ENCODE assay signal across 27 mouse cellular contexts in the genomic region with DNA sequence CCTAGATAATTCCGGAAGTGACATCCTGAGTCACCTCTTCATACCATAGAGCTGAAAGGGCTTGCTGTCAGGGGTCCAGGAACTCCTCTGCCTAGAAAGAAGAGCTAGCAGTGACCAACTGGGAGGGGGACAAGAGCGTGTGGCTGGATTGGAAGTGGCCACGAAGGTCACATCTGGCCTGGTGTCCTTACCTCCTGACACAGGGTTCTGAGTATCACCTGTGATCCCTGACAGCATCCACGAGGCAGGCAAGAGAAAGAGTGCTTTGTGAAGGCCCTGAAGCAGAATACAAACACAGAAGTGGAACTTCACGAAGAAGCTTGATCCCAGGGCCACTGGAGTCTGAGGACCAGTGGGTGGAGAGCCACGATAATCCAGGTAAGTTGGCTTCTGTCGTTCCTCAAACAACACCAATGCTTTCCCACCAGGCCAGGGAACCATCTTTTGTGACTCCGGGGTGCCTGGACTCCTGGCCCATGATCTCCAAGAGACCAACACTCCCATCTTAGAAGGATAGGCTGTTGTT. TPM values are rescaled to one million over a fixed set of nuclear protein-coding genes. Genes with fewer than 3 reads are reported as not detected.
DNase-seq lines count a peak whose midpoint lies in the region; ATAC-seq and TF ChIP-seq lines count a peak whose summit lies in the region.
"Not testable (repeated sequence)": the region's sequence is repeated elsewhere in the genome, so short reads cannot be mapped to it uniquely, and the experiment has no call there.
"Had no signal": no experiment of that assay in that cellular context is flagged by ENCODE, and none has a peak within 500 bp of the region (broad histone marks: within the 10 kb centered on the region; RNA-seq: fewer than 3 reads in every experiment).

A gene (plus strand): TSS at position 51 of the 526 bp plus-strand sequence.

- H3K4me1 ChIP-seq in G1E (ENCODE audit: insufficient read depth, low read depth, low read length); embryonic facial prominence, embryonic 10.5 days; kidney, adult 2 months (ENCODE audit: control insufficient read depth, insufficient read depth, low read length): not testable (repeated sequence)

- TF ChIP-seq POLR2A in kidney, adult 2 months (IDR thresholded peaks at IDR 0.05; ENCODE audit: low read depth, low read length), result not testable (repeated sequence)

- H3K9me3 ChIP-seq in G1E (replicated peaks); embryonic facial prominence, embryonic 10.5 days: not testable (repeated sequence)

- not testable (repeated sequence) for TF ChIP-seq CTCF in G1E (IDR thresholded peaks at IDR 0.05; ENCODE audit: low read depth, low read length); kidney, adult 2 months (conservative IDR thresholded peaks at IDR 0.05; ENCODE audit: insufficient read depth, insufficient read length, low read depth, low read length)

- not testable (repeated sequence) for H3K4me3 ChIP-seq in G1E (ENCODE audit: low read depth, low read length); embryonic facial prominence, embryonic 10.5 days; kidney, adult 2 months (ENCODE audit: insufficient read depth, low read depth, low read length)

- H3K27ac ChIP-seq in embryonic facial prominence, embryonic 10.5 days (replicated peaks); kidney, adult 2 months (ENCODE audit: insufficient read depth, low read depth, low read length): not testable (repeated sequence)

- not testable (repeated sequence) for H3K36me3 ChIP-seq in G1E (replicated peaks); embryonic facial prominence, embryonic 10.5 days (replicated peaks); kidney, adult 2 months (ENCODE audit: control insufficient read depth, insufficient read depth, low read length)

- ATAC-seq in G1E (ENCODE audit: extremely low read depth, insufficient number of reproducible peaks, low FRiP score, poor library complexity, severe bottlenecking), result not testable (repeated sequence)

- WGBS in embryonic facial prominence, embryonic 10.5 days, result 83% methylated on average over 8 of the region's 8 CpGs
- WGBS in kidney, adult 2 months, result 82% methylated on average over 8 of the region's 8 CpGs

- H3K27me3 ChIP-seq in G1E (ENCODE audit: insufficient read depth, low read length); embryonic facial prominence, embryonic 10.5 days (replicated peaks; ENCODE audit: low read depth, poor library complexity, severe bottlenecking); kidney, adult 2 months (replicated peaks; ENCODE audit: control insufficient read depth, insufficient read depth, low read length): not testable (repeated sequence)

- DNase-seq in G1E (ENCODE audit: low spot score), result not testable (repeated sequence)
- peak; percentile 6 for DNase-seq in embryonic facial prominence, embryonic 10.5 days (ENCODE audit: low spot score)
- DNase-seq in gastrocnemius, postnatal 4 days (ENCODE audit: low spot score in 2 of 2), result peak; percentile 38 to 50
- DNase-seq in kidney, adult 2 months, result peak; percentile 41
- peak; percentile 30 to 51 for DNase-seq in lung, postnatal 4 days
- peak; percentile 62 for DNase-seq in testis, postnatal 10 days (ENCODE audit: low spot score)
- DNase-seq in urinary bladder, postnatal 14 days (ENCODE audit: low spot score), result peak; percentile 31

RNA-seq across cellular contexts. Expression of the gene that starts here (rescaled TPM):
- total RNA-seq in G1E (2014; fragmentation: Nextera tagmentation) (14.6 and 23.0 TPM in 2 replicates), G1E (2017) (9.5 and 11.7 TPM in 2 replicates)
- polyA plus RNA-seq in G1E (2012), result 0.24 and 0.56 TPM in 2 replicates
- not detected in 2 replicates for polyA plus RNA-seq in embryonic facial prominence, embryonic 10.5 days (2016; fragmentation: Nextera tagmentation; extraction: Ambion mirVana)
- not detected for total RNA-seq in gastrocnemius, postnatal 4 days (2021)
- polyA plus RNA-seq in kidney, adult 2 months (2012; rRNA removed), result 0.08 and 0.30 TPM in 2 replicates
- total RNA-seq: adrenal gland, postnatal 14 days; gastrocnemius, postnatal 36 days; heart, postnatal 10 days; layer of hippocampus, postnatal 10 days; left cerebral cortex, postnatal 36 days; monocyte, adult 5-6 weeks had no signal
- polyA plus RNA-seq: brain, embryonic 14.5 days; embryonic facial prominence, embryonic 15.5 days; forebrain, embryonic 15.5 days; heart, embryonic 11.5 days; hindbrain, embryonic 10.5 days; hindbrain, embryonic 16.5 days; intestine, embryonic 15.5 days; kidney, embryonic 14.5 days; large intestine, adult 2 months; limb, embryonic 14.5 days; liver, embryonic 13.5 days; lung, adult 2 months; midbrain, embryonic 13.5 days; neural tube, embryonic 11.5 days had no signal

Comparison
In these comparisons a context has a peak if more than half of its experiments do, and no peak if none do; other contexts are left out.
1. RNA of the gene that starts here (total RNA-seq): 9.5 to 23.0 TPM in G1E; not detected in gastrocnemius, postnatal 4 days; every median in the first group is over 10 times any median in the second.
2. Peak in DNase-seq in embryonic facial prominence, embryonic 10.5 days; RNA of the gene not detected or under 1 TPM.
3. Peak in DNase-seq in gastrocnemius, postnatal 4 days; RNA of the gene not detected or under 1 TPM.
4. Peak in DNase-seq in kidney, adult 2 months; RNA of the gene not detected or under 1 TPM.